Comparison of ENCODE assay signal across 26 mouse cellular contexts in genomic region chr12:105580490-105580889, GRCm38 (mm10). TPM values are rescaled to one million over a fixed set of nuclear protein-coding genes. Genes with fewer than 3 reads are reported as not detected.
"Had no signal": no experiment of that assay in that cellular context is flagged by ENCODE, and none has a peak within 500 bp of the region (broad histone marks: within the 10 kb centered on the region; RNA-seq: fewer than 3 reads in every experiment).

No protein-coding gene starts in this region.

- ATAC-seq: midbrain, embryonic 16.5 days had no signal

- H3K27ac ChIP-seq: left cerebral cortex, adult 2 months; liver, embryonic 13.5 days; midbrain, embryonic 12.5 days had no signal

- H3K9ac ChIP-seq: liver, embryonic 13.5 days; midbrain, embryonic 12.5 days had no signal

- H3K27me3 ChIP-seq: midbrain, embryonic 12.5 days had no signal

- DNase-seq: kidney, adult 18-20 months; kidney, postnatal 10 days; kidney, postnatal 36 days; layer of hippocampus, postnatal 36 days; liver, embryonic 13.5 days; lung, adult 2 months; lung, postnatal 14 days; lung, postnatal 4 days; right cerebral cortex, adult 18-20 months; right cerebral cortex, postnatal 25 days; thymus, adult 2 months; thymus, postnatal 14 days had no signal

- H3K36me3 ChIP-seq: liver, embryonic 13.5 days; midbrain, embryonic 12.5 days had no signal

- H3K9me3 ChIP-seq: liver, embryonic 13.5 days; midbrain, embryonic 12.5 days had no signal

- H3K4me2 ChIP-seq: liver, embryonic 13.5 days; midbrain, embryonic 12.5 days had no signal

- H3K4me3 ChIP-seq: left cerebral cortex, adult 2 months; liver, embryonic 13.5 days; midbrain, embryonic 12.5 days; myocyte had no signal

RNA-seq across cellular contexts. Expression of gene Bdkrb2, which starts 17.5 kb away (rescaled TPM):
- total RNA-seq: megakaryocyte progenitor cell, adult 5-6 weeks; megakaryocyte-erythroid progenitor cell, adult 5-6 weeks; monocyte, adult 5-6 weeks had no signal
- polyA plus RNA-seq: liver, adult 2 months; liver, embryonic 13.5 days had no signal

RNA-seq across cellular contexts. Expression of gene Bdkrb1, which starts 22.4 kb away (rescaled TPM):
- total RNA-seq: layer of hippocampus, postnatal 10 days; layer of hippocampus, postnatal 36 days; left cerebral cortex, adult 2 months; left cerebral cortex, postnatal 10 days; left cerebral cortex, postnatal 36 days; liver, adult 2 months; megakaryocyte progenitor cell, adult 5-6 weeks; megakaryocyte-erythroid progenitor cell, adult 5-6 weeks; monocyte, adult 5-6 weeks had no signal
- polyA plus RNA-seq: kidney, embryonic 14.5 days; limb, embryonic 11.5 days; liver, adult 2 months; lung, embryonic 16.5 days; midbrain, embryonic 12.5 days had no signal
